Mouse (Mus musculus): Measurements from ENCODE around the gene Slc12a8. TPM values are rescaled to one million over a fixed set of nuclear protein-coding genes. Genes with fewer than 3 reads are reported as not detected.

Gene Slc12a8
- total and polyA plus RNA-seq, 2 experiments from 2014 or later = 0.71 to 1.1 TPM

- Histone ChIP-seq H3K4me2 (ENCODE audit: low read depth, low read length, poor library complexity, severe bottlenecking) (no peak overlapping the region), H3K4me1 (ENCODE audit: insufficient read depth, low read length) (no peaks in the 10 kb centered on the region), H3K36me3 (ENCODE audit: insufficient read depth, low read length) (no peaks in the 10 kb centered on the region), H3K27me3 (ENCODE audit: insufficient read depth, low read length) (no peaks in the 10 kb centered on the region), H3K9me3 (ENCODE audit: low read length) (no peaks in the 10 kb centered on the region), H3K27ac (ENCODE audit: low read depth, low read length) (no peak overlapping the region), H3K4me3 (ENCODE audit: low read depth, low read length) (no peak overlapping the region), H3K9ac (replicated peaks; ENCODE audit: low read length, poor library complexity, severe bottlenecking) (no peak overlapping the region)
- TF ChIP-seq CTCF (IDR thresholded peaks at IDR 0.05) = no peak
- WGBS = 95% methylated on average over 3 of the region's 3 CpGs
- no peak for ATAC-seq (ENCODE audit: low FRiP score)
- no peak for DNase-seq (ENCODE audit: low spot score)
Observed at GRCm38 (mm10) chr16:33655443-33655842, 138.3 kb downstream of the Slc12a8 start.

GRCm38 (mm10) chr16:33657191-33657590 is 140.1 kb downstream of the Slc12a8 start:
- H3K9me3 ChIP-seq (ENCODE audit: low read length) = no peaks in the 10 kb centered on the region
- DNase-seq (ENCODE audit: low spot score) (no peak), ATAC-seq (ENCODE audit: low FRiP score) (no peak)
- 92% methylated on average over 3 of the region's 3 CpGs for WGBS
- no peak overlapping the region for H3K9ac ChIP-seq (replicated peaks; ENCODE audit: low read length, poor library complexity, severe bottlenecking)
- no peak for TF ChIP-seq CTCF (IDR thresholded peaks at IDR 0.05)
- H3K4me3 ChIP-seq (ENCODE audit: low read depth, low read length) = no peak overlapping the region
- H3K4me2 ChIP-seq (ENCODE audit: low read depth, low read length, poor library complexity, severe bottlenecking) = no peak overlapping the region
- H3K4me1 ChIP-seq (ENCODE audit: insufficient read depth, low read length) = no peaks in the 10 kb centered on the region
- H3K27me3 ChIP-seq (ENCODE audit: insufficient read depth, low read length) = no peaks in the 10 kb centered on the region
- no peaks in the 10 kb centered on the region for H3K36me3 ChIP-seq (ENCODE audit: insufficient read depth, low read length)
- H3K27ac ChIP-seq (ENCODE audit: low read depth, low read length) = no peak overlapping the region

- H3K36me3 ChIP-seq (ENCODE audit: insufficient read depth, low read length) = no peaks in the 10 kb centered on the region
- H3K9ac ChIP-seq (replicated peaks; ENCODE audit: low read length, poor library complexity, severe bottlenecking) = no peak overlapping the region
- H3K27ac ChIP-seq (ENCODE audit: low read depth, low read length) = no peak overlapping the region
- H3K27me3 ChIP-seq (ENCODE audit: insufficient read depth, low read length) = no peaks in the 10 kb centered on the region
- no peak overlapping the region for H3K4me3 ChIP-seq (ENCODE audit: low read depth, low read length)
- 96% methylated on average over 3 of the region's 3 CpGs for WGBS
- H3K9me3 ChIP-seq (ENCODE audit: low read length) = no peaks in the 10 kb centered on the region
- DNase-seq (ENCODE audit: low spot score) (no peak), ATAC-seq (ENCODE audit: low FRiP score) (no peak)
- no peaks in the 10 kb centered on the region for H3K4me1 ChIP-seq (ENCODE audit: insufficient read depth, low read length)
- no peak for TF ChIP-seq CTCF (IDR thresholded peaks at IDR 0.05)
- H3K4me2 ChIP-seq (ENCODE audit: low read depth, low read length, poor library complexity, severe bottlenecking) = no peak overlapping the region
Observed at GRCm38 (mm10) chr16:33658121-33658520, 141.0 kb downstream of the Slc12a8 start.

- no peak overlapping the region for H3K27ac ChIP-seq (ENCODE audit: low read depth, low read length)
- no peak overlapping the region for H3K4me2 ChIP-seq (ENCODE audit: low read depth, low read length, poor library complexity, severe bottlenecking)
- no peaks in the 10 kb centered on the region for H3K9me3 ChIP-seq (ENCODE audit: low read length)
- no peaks in the 10 kb centered on the region for H3K27me3 ChIP-seq (ENCODE audit: insufficient read depth, low read length)
- H3K4me3 ChIP-seq (ENCODE audit: low read depth, low read length) = no peak overlapping the region
- 93% methylated on average over 5 of the region's 5 CpGs for WGBS
- TF ChIP-seq CTCF (IDR thresholded peaks at IDR 0.05) = no peak
- no peaks in the 10 kb centered on the region for H3K4me1 ChIP-seq (ENCODE audit: insufficient read depth, low read length)
- DNase-seq (ENCODE audit: low spot score) (no peak), ATAC-seq (ENCODE audit: low FRiP score) (no peak)
- H3K36me3 ChIP-seq (ENCODE audit: insufficient read depth, low read length) = no peaks in the 10 kb centered on the region
- H3K9ac ChIP-seq (replicated peaks; ENCODE audit: low read length, poor library complexity, severe bottlenecking) = no peak overlapping the region
Observed at GRCm38 (mm10) chr16:33659521-33659920, 142.4 kb downstream of the Slc12a8 start.

- DNase-seq (ENCODE audit: low spot score) (no peak), ATAC-seq (ENCODE audit: low FRiP score) (no peak)
- Histone ChIP-seq H3K9me3 (ENCODE audit: low read length) (no peaks in the 10 kb centered on the region), H3K9ac (replicated peaks; ENCODE audit: low read length, poor library complexity, severe bottlenecking) (no peak overlapping the region), H3K4me3 (ENCODE audit: low read depth, low read length) (no peak overlapping the region), H3K36me3 (ENCODE audit: insufficient read depth, low read length) (no peaks in the 10 kb centered on the region), H3K27ac (ENCODE audit: low read depth, low read length) (no peak overlapping the region), H3K4me1 (ENCODE audit: insufficient read depth, low read length) (no peaks in the 10 kb centered on the region), H3K27me3 (ENCODE audit: insufficient read depth, low read length) (no peaks in the 10 kb centered on the region), H3K4me2 (ENCODE audit: low read depth, low read length, poor library complexity, severe bottlenecking) (no peak overlapping the region)
- WGBS = 79% methylated on average over 5 of the region's 5 CpGs
- TF ChIP-seq CTCF (IDR thresholded peaks at IDR 0.05) = no peak
Observed at GRCm38 (mm10) chr16:33660125-33660524, 143.0 kb downstream of the Slc12a8 start.

- Histone ChIP-seq H3K9me3 (ENCODE audit: low read length) (no peaks in the 10 kb centered on the region), H3K27ac (ENCODE audit: low read depth, low read length) (no peak overlapping the region), H3K9ac (replicated peaks; ENCODE audit: low read length, poor library complexity, severe bottlenecking) (no peak overlapping the region), H3K36me3 (ENCODE audit: insufficient read depth, low read length) (no peaks in the 10 kb centered on the region), H3K4me2 (ENCODE audit: low read depth, low read length, poor library complexity, severe bottlenecking) (no peak overlapping the region), H3K4me1 (ENCODE audit: insufficient read depth, low read length) (no peaks in the 10 kb centered on the region), H3K4me3 (ENCODE audit: low read depth, low read length) (no peak overlapping the region), H3K27me3 (ENCODE audit: insufficient read depth, low read length) (no peaks in the 10 kb centered on the region)
- no peak for DNase-seq (ENCODE audit: low spot score)
- 97% methylated on average over 10 of the region's 10 CpGs for WGBS
- no peak for ATAC-seq (ENCODE audit: low FRiP score)
- no peak for TF ChIP-seq CTCF (IDR thresholded peaks at IDR 0.05)
Observed at GRCm38 (mm10) chr16:33662841-33663240, 145.7 kb downstream of the Slc12a8 start.
